8 mouse cellular contexts compared by ENCODE assay signal in genomic region chr5:143058208-143058607, GRCm38 (mm10). TPM values are rescaled to one million over a fixed set of nuclear protein-coding genes. Genes with fewer than 3 reads are reported as not detected.
A peak's percentile ranks its signal among the peaks of the same experiment; 100 is the strongest.
DNase-seq lines count a peak whose midpoint lies in the region; ATAC-seq and TF ChIP-seq lines count a peak whose summit lies in the region.

No protein-coding gene starts in this region.

- H3K36me3 ChIP-seq in lung, embryonic 14.5 days (ENCODE audit: insufficient read depth): peaks cover 32% of the 10 kb centered on the region
- H3K36me3 ChIP-seq in intestine, embryonic 14.5 days (ENCODE audit: control insufficient read depth, insufficient read depth, low read length): peaks cover 31% of the 10 kb centered on the region
- H3K36me3 ChIP-seq in spleen, adult 2 months (ENCODE audit: control insufficient read depth, insufficient read depth, low read length): 0 out of 2 replicates have a peak, but pooled peaks cover 2% of the 10 kb centered on the region

- H3K9ac ChIP-seq in lung, embryonic 14.5 days: no peak overlapping the region
- no peak overlapping the region for H3K9ac ChIP-seq in intestine, embryonic 14.5 days (ENCODE audit: low read length)

- H3K9me3 ChIP-seq in lung, embryonic 14.5 days (ENCODE audit: low read depth, low read length): no peaks in the 10 kb centered on the region
- H3K9me3 ChIP-seq in intestine, embryonic 14.5 days (ENCODE audit: control insufficient read depth, low read length): no peaks in the 10 kb centered on the region

- no peaks in the 10 kb centered on the region for H3K27me3 ChIP-seq in lung, embryonic 14.5 days (ENCODE audit: insufficient read depth, low read length)
- H3K27me3 ChIP-seq in intestine, embryonic 14.5 days (replicated peaks; ENCODE audit: control insufficient read depth, insufficient read depth, low read length): no peaks in the 10 kb centered on the region
- no peaks in the 10 kb centered on the region for H3K27me3 ChIP-seq in spleen, adult 2 months (ENCODE audit: control insufficient read depth, insufficient read depth, low read length)

- no peak for TF ChIP-seq CTCF in lung, embryonic 14.5 days (IDR thresholded peaks at IDR 0.05; ENCODE audit: low read depth)
- no peak for TF ChIP-seq CTCF in spleen, adult 2 months (IDR thresholded peaks at IDR 0.05; ENCODE audit: extremely low read depth, insufficient read depth, insufficient read length, insufficient replicate concordance)

- no peak for TF ChIP-seq POLR2A in spleen, adult 2 months (IDR thresholded peaks at IDR 0.05; ENCODE audit: low read depth, low read length)

- no peak overlapping the region for H3K4me2 ChIP-seq in lung, embryonic 14.5 days
- no peak overlapping the region for H3K4me2 ChIP-seq in intestine, embryonic 14.5 days (ENCODE audit: low read length)

- H3K4me1 ChIP-seq in lung, embryonic 14.5 days (ENCODE audit: insufficient read depth): no peaks in the 10 kb centered on the region; the same call in 1 of the 2 replicates
- peaks cover 20% of the 10 kb centered on the region for H3K4me1 ChIP-seq in intestine, embryonic 14.5 days (replicated peaks; ENCODE audit: control insufficient read depth, insufficient read depth, low read length)
- peaks cover 37% of the 10 kb centered on the region for H3K4me1 ChIP-seq in spleen, adult 2 months (ENCODE audit: control insufficient read depth, insufficient read depth, insufficient read length)

- WGBS in lung, embryonic 14.5 days: 29% methylated on average over 2 of the region's 2 CpGs
- WGBS in intestine, embryonic 14.5 days: 30% methylated on average over 2 of the region's 2 CpGs
- 65% methylated on average over 2 of the region's 2 CpGs for WGBS in spleen, adult 2 months

- peak; percentile 62 for DNase-seq in lung, embryonic 14.5 days
- no peak for DNase-seq in lung, postnatal 14 days
- peak; percentile 78 for DNase-seq in c-Kit-positive CD71-positive TER-119-negative erythroid progenitor cells, embryonic 14.5 days (ENCODE audit: low read depth)
- no peak for DNase-seq in intestine, embryonic 14.5 days (ENCODE audit: low spot score)
- no peak for DNase-seq in spleen, adult 2 months (ENCODE audit: low read depth in 1 of 2, low spot score in 2 of 2)
- no peak for DNase-seq in gastrocnemius, postnatal 4 days (ENCODE audit: low spot score in 2 of 2)
- no peak for DNase-seq in frontal cortex, adult 2 months (ENCODE audit: extremely low spot score in 1 of 2, low spot score in 1 of 2)

- ATAC-seq in lung, embryonic 14.5 days (ENCODE audit: insufficient read depth): peak; percentile 58; the same call in 1 of the 2 replicates
- ATAC-seq in intestine, embryonic 14.5 days (replicated peaks; ENCODE audit: low FRiP score, low TSS enrichment, low read depth): no peak
- no peak for ATAC-seq in monocyte, adult 5-6 weeks (replicated peaks; ENCODE audit: insufficient number of reproducible peaks, low FRiP score, low TSS enrichment, poor library complexity, severe bottlenecking)

- peak overlapping the region; percentile 76 for H3K27ac ChIP-seq in lung, embryonic 14.5 days (ENCODE audit: low read depth)
- H3K27ac ChIP-seq in intestine, embryonic 14.5 days (ENCODE audit: low read depth): peak overlapping the region; percentile 48; the same call in 1 of the 2 replicates
- peak overlapping the region; percentile 78 for H3K27ac ChIP-seq in spleen, adult 2 months (ENCODE audit: insufficient read depth, low read length)

- H3K4me3 ChIP-seq in lung, embryonic 14.5 days (ENCODE audit: low read depth, low read length): no peak overlapping the region
- H3K4me3 ChIP-seq in intestine, embryonic 14.5 days (ENCODE audit: low read depth, low read length): no peak overlapping the region
- H3K4me3 ChIP-seq in spleen, adult 2 months (ENCODE audit: extremely low read depth, insufficient read depth, insufficient read length): no peak overlapping the region

RNA-seq across cellular contexts. Expression of gene Rnf216, which starts 54.6 kb away (rescaled TPM):
- 31.5 and 36.1 TPM in 2 replicates for polyA plus RNA-seq in lung, embryonic 14.5 days (2014; fragmentation: Nextera tagmentation; extraction: Ambion mirVana)
- polyA plus RNA-seq in intestine, embryonic 14.5 days (2014; fragmentation: Nextera tagmentation; extraction: Ambion mirVana): 31.0 and 32.0 TPM in 2 replicates
- polyA plus RNA-seq in spleen, adult 2 months (2012; rRNA removed): 25.9 and 32.4 TPM in 2 replicates
- total RNA-seq in gastrocnemius, postnatal 4 days (2021): 10 to 100 TPM; 34.0 to 39.8 TPM
- 29.7 and 33.4 TPM in 2 replicates for polyA plus RNA-seq in frontal cortex, adult 2 months (2012; rRNA removed)
- 100 to 120 TPM (median 101 TPM) in 3 replicates for total RNA-seq in monocyte, adult 5-6 weeks (2017)

Comparison
In these comparisons a context has a peak if more than half of its experiments do, and no peak if none do; other contexts are left out.
1. DNase-seq: peak in lung, embryonic 14.5 days (single experiment) and c-Kit-positive CD71-positive TER-119-negative erythroid progenitor cells, embryonic 14.5 days (single experiment); none in lung, postnatal 14 days (single experiment), intestine, embryonic 14.5 days (single experiment), spleen, adult 2 months (0 of 2), gastrocnemius, postnatal 4 days (0 of 2) and frontal cortex, adult 2 months (0 of 2).
2. Peak in every context shown above with its lines, with median percentiles within 50 percentile points of each other: H3K27ac ChIP-seq.